Mouse (Mus musculus) heart, postnatal 4 days (tissue): ENCODE results near the gene Stra8. TPM values are rescaled to one million over a fixed set of nuclear protein-coding genes. Genes with fewer than 3 reads are reported as not detected.

Experiments
- DNase-seq: peaks from one replicate; pipeline ENCODE4 v3.0.0; 2021
- total RNA-seq, 2 experiments: library from RNA; stranded (reverse); gene quantifications; 2 replicates each; pipeline ENCODE4 v1.2.3; 2021

Gene Stra8
- total RNA-seq, 2 experiments from 2014 or later: not detected

DNA sequence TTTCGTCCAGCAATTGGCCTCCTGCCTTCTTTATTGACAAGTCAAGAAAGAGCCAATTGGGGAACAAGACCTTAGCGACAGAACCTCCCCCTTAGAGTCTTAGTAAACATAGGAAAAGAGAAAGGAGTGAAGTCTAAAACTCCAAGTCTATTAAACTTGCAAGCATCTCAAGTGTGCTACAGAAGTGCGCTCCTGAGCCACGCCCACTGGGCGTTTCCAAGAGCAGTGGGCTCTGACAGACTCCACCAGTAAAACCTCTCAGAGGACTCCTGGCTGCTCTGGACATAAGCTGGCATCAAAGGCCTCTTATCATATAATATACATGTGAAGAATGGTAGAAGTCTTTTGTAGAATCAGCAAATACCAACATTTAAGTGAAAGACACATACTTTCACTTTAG, 16.5 kb upstream of the Stra8 start:
- no peak for DNase-seq

DNA sequence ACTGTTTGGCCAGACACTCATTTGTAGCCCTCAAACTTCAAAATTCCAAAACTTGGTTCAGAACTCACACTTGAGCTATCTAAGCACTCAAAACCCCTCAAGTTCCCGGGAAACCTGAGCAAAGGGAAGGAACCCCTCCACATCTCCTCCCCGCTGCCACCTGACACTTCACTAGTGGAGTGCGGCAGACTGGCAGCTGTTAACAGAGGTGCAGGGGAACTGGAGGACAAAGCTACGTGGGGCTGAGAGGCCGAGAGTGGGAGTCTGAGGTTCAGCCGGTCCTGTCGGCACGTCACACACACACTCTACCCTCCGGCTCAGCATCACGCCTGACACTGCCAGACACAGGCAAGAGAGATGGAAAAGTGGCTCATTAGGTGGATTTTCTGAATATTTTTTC, 16.1 kb upstream of the Stra8 start:
- DNase-seq: no peak

DNA sequence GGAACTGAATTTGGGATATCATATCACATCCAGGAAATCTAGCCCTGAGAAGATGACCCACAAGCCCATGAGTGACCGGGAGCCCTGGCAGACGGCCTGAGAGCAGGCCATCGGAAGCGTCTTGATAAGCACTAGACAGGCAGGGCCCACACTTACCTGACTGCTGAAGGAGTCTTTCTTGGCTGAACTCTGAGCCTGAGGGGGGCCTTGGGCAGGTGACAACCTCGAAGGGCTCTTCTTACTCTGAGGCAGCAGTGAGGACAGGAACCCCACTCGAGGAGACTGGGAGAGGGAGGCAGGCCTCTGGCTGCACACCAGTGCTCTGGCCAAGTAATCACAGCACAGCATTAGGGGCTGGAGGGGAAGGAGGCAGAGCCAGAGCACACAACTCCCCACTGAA, 15.6 kb upstream of the Stra8 start:
- no peak for DNase-seq

DNA sequence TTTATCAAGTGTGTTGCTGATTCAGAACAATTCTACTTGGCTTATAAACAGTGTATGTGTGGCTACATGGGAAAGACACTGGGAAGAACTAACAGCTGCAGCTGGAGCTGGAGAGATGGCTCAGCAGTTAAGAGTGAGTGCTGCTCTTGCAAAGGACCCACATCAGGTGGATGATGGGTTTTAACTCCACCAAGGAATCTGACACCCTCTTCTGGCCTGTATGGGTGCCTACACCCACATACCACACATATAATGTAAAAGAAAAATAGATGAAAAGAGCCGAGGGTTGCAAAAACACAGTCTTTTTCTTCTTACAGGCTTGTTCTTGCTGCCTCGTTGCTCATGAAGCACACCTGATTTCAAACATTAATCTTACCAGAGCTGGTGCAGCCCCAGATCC, 13.8 kb upstream of the Stra8 start:
- DNase-seq: no peak

DNA sequence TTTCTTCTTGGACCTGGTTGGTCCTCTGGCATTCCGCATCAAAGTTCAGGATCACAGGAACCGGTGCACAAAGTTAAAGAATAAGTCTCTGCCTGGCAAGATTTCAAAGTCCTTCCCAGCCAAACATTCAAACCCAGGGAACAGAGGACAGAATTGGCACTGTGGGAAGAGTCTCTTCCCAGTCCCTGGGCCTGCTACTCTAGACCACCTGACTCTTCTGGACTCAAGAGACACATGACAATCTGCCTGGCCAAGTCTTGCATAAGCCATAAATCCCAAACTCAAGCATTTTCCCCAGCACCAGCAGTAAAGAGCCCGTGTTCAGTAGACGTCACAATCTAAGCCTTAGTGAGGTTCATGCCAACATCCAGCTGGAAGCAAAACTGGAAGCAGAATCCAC, 13.3 kb upstream of the Stra8 start:
- no peak for DNase-seq

DNA sequence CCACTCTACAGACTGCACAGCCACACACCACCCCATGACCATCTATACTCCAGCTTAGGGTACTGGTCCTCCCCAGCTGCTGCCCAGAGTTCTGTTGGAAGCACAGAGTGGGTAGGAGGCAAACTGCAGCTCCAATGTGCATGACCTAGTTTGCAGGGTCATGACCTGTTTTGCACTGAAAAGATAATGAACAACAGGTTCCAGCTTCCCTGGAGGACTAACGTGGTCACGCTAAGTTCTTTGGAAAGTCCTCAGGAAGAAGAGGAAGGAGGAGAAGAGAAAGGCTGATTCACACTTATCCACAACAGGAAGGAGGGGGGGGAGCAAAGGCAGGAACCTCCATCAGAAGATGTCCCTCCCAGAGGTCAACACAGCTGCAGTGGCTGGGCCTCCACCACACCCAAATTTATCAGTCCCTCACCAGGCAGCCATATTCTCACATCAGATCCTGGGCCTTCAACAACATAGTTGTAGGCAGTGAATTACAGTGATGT, 12.8 kb upstream of the Stra8 start:
- DNase-seq: no peak

DNA sequence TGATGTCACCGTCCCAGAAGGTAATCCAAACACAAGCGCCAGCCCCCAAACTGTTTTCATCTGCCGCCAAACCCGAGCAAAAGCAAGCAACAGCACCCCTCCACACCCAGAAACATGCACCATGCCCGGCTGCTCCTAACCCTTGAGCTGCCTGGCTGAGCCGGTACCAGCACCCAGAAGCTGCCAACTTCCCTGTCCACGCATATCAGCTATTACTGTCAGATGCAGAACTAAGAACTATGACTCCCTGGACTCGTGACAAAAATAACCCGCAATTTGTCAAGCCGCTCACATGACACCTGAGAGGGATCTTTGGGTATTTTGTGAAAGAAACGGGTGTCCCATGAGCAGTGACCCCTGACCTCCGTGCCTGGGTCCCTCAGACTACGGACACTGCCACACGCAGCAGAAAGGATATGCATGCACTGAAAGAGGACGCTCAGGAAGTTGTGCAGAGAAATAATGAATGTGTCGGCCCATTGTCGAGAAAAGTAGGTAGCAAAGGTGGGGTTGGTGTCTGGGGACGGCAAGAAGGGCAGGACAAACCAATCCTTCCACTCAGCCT, 12.2 kb upstream of the Stra8 start:
- DNase-seq: no peak

DNA sequence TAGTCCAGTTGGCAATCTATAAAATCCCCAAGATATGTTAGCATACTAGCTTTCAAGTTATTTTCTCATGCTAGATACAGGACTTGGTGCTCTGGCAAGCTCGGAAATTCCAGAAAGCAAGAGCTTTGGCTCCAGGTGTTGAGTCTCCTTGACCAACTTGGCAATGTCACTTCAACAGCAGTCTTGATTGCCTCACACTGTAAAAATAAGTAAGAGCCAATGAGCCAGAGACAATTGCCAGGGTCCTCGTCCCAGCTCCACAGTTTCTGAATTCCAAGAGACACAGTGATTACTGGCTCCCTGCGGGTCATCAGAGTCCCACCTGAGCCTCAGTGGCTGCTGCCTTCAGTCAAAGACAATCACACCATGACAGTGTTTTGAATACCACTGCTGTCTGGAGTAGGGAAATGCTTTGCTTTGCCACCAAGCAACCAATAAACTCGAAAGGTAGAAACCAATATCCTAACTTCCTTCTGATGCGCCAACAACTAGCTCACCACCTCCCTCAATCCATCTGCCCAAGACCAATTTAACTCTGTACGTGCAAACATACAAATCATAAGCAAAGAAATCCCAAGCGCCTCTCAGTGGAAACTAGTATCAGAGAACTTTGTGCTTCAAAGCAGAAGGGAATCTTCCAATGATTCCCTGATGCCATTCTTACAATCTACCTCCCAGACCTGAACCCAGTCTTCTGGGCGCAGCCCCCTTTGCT, 10.2 kb upstream of the Stra8 start:
- DNase-seq: no peak

DNA sequence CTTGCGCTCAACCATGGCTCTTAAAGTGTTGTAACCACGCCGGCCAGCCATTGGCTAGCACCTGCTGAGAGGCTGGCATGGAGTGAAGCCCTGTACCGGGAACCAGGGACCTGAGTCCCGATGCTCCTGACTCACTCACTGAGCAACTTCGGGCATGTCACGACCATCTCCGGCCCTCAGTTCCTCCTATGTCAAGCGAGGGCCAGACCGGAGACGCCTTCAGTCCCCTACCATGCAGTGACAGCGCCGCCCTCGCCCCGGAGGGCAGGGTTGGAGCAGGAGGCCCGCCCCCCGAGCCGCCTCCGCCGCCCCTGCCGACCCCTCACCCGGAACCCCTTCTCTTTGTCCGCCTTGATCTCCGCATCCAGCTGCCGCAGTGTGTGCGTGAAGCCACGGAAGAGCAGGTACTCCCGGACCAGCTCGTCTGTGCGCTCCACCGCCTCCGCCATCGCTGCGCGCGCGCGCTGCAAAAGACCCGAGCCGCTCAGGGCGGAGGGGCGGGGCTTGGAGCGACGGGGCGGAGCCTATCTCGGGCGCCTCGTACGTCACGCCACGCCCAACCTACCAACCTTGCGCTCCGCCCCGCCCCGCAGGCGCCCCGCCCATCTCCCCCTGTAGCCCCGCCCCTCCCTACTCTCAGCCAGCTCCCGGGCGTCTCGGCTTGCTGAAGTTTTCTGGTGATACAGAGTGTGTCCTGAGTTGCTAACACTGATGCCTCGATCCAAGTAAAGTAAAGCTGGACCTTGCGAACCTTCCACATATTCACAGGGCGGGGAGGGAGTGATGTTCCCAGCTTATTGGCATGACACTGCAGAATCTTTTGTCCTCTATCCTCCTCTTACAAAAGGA, 9.4 kb upstream of the Stra8 start, which contains the start of gene Wdr91:
Gene Wdr91, minus strand, starts transcription at position 506 of the 849 bp plus-strand sequence.
- peak; percentile 97 for DNase-seq

DNA sequence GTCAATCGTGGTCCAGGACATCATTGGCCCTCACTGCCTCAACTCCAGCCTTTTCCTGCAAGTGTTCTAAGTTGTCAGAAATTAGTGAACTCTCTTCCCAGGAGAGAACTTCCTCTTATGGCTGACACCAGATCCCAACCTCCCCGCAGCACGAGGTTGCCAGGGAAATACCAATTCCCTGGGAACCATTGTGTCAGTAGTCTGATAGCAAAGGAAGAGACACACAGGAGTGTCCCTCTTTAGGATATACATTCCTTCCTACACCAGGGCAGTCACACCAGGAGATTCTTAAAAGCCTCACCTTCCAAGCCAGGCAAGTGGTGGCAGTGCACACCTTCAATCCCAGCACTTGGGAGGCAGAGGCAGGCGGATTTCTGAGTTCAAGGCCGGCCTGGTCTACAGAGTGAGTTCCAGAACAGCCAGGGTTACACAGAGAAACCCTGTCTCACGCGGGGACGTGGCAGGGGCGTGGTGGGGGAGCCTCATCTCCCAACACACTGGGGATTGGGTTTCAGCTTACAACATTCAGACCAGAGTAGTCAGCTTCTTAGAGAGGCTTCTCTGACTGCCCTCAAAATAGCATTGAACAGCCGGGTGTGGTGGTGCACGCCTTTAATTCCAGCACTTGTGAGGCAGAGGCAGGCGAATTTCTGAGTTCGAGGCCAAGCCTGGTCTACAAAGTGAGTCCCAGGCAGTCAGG, 6.5 kb upstream of the Stra8 start:
- no peak for DNase-seq

DNA sequence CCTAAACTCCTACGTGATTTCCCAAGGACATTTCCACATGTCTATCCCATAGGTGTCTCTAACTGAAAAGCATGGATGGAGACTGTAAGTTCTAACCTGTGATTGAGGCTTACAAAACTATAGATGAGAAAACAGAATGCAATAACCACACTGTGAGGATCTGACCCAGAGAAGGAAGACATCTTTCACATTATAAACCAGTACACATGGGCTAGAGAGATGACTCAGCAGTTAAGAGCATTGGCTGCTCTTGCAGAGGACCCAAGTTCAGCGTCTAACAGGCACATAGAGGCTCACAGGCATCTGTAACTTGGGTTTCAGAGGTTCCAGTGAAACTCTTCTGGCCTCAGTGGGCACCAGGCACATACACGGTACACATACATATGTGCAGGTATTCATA, 5.5 kb upstream of the Stra8 start:
- DNase-seq: no peak

DNA sequence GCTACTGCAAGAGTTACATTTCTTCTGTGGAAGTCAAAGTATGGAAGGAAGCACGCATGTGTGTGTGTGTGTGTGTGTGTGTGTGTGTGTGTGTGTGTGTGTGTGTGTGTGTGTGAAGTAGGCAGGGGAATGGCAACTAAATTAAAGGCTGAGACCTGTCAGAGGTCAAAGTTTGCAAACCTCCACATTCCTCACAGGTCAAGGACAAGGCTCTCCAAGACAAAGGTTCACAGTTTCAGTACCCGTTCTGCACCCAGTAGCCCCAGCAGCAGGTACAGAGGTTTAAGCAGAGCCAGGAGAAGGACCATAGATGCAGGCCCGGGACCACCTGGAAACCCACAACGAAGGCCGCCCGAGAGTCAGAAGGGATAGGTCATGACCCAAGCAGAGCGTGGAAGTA, 817 bp upstream of the Stra8 start:
- DNase-seq: no peak

DNA sequence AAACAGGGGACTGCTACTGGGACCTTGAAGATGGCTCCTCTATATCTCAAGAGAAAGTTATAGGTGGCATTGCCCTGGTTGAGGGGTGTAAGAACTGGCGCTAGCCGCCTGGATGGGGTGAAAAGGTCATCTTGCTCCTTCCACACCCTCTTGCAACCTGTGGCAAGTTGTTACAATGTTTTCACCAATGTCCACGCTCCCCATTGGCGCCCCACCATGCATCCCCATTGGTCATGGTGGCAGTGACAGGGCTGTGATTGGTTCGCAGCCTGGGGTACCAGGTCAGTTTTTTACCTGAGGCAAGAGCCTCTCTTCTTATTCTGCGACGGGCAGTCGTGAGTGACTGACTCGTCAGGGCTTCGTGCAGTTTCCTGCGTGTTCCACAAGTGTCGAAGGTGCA, 668 bp downstream of the Stra8 start:
- no peak for DNase-seq

DNA sequence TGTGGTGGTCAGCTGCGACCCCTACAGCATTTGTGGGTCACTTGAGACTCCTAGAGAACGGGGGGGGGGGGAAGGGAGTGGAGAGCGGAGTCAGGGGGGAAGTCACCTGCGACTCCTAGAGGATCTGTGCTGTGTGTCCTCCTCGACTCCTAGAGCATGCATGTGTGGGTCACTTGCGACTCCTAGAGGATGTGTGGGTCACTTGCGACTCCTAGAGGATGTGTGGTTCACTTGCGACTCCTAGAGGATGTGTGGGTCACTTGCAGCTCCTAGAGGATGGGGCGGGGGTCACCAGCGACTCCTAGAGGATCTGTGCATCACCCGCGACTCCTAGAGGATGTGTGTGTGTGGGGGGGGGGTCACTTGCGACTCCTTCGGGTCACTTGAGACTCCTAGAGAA, 2.0 kb downstream of the Stra8 start:
- peak; percentile 79 for DNase-seq

DNA sequence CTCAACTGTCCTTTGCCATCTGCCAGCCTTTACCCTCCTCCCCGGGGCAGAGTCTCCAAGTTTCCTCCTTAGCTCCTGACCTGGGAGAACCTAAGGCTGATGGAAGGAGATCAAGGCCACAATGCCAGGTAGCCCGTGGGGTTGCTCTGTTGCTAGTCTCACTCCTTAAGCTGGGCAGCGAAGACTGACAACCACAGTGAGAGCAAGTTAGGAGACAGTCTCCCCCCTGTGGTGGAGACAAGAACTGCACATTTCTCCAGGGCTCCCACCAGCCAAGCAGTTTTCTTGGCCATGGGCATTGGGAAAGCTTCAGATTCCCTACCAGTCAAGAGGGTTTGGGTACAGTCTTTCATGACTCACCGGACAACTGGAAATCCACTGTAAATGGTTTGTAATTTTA, 7.2 kb downstream of the Stra8 start:
- peak; percentile 81 for DNase-seq

DNA sequence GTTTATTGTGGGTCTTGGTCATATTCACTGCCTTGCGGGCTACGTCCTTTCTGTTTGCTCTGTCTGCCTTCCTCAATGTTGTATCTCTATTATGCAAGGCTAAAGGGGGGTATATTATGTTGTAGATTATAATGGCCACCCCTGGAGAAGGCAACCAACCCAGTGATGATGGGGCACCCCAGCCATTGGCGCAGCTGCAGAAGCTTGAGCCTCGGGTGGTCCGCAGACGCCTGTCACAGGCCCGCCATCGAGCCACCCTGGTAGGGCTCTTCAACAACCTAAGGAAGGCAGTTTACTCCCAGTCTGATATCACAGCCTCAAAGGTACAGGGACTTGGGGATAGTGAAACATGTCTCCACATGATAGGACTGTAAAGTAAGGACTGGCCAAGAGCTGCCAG, 7.6 kb downstream of the Stra8 start:
- DNase-seq: no peak

DNA sequence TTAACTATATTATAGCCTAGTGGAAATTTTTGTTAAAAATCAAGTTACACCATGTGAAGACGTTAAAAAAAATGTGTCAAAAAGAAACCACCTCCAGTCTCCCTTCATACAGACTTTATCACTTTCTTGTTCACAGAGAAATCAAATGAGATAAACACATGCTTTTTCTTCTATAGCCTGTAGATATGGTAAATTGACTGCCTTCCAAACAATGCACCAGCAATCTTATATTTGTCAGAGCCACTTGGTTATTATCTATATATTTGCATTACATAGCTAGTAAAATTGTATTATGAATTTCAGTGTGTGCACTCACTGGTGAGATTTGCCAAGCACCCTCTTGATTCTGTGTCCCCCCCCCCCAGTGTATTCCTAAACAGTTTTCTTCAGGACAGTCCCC, 12.7 kb downstream of the Stra8 start:
- no peak for DNase-seq

DNA sequence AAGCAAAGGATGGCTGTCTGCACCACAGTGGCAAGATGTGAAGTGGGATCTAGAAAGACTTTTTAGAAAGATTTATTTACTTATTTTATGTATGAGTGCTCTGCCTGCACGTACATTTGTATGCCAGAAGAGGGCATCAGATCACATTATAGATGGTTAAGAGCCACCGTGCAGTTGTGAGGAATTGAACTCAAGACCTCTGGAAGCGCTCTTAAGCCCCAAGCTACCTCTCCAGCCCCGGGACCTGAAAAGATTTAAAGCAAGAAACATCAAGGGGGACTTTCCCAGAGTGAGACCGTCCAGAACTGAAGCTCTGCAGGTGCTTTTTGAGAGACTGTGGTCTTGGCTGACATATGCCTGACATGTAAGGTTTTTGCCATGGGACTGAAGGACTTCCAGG, 16.8 kb downstream of the Stra8 start:
- DNase-seq: no peak

DNA sequence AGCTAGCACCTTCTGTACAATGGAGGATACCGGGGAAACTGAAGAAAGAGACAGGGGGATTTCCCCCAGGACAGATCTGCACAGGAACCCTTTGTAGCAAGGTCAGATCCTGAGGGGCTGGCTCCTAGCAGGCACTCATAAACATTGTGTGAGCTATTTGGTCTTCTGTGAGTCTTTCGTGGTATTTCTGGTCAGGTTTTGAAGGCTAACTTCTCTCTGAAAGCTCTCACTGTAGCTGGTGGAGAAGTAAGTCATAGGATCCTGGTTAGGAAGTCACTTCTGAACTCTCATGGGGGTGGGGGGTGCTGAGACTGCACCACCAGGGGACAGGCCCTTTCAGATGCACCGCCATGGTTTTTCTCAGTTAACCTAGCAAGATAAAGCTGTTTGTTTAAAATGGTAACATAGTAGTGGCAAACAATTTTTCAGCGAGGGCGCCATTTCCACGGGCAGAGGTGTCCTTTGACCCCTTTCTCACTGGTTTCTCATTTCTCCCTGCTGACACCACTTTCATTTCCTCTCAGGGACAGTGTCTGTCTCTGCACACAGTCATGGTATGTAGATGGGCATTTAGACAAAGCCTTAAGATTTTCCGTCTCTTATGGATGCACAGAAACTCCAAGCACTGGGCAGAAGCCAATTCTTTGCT, 18.4 kb downstream of the Stra8 start:
- DNase-seq: no peak

DNA sequence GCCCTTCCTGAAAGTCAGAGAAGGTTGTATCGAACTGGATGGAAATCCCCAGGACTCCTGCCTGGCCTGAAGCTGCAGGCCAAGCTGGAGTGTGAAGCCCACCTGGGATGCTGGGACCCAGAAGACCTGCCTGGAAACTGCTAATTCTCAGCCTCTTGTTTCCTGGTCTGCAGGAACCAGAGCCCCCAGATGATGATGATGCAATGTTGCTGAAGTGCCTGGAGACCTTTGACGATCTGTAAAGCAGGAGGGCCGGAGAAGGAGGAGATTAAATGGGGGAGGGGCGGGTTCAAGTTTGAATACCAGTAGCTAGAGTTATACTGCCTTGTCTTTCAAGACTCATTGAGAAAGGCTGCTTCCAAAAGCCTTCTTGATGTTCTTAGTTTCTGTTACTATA, 19.0 kb downstream of the Stra8 start:
- DNase-seq: no peak

DNA sequence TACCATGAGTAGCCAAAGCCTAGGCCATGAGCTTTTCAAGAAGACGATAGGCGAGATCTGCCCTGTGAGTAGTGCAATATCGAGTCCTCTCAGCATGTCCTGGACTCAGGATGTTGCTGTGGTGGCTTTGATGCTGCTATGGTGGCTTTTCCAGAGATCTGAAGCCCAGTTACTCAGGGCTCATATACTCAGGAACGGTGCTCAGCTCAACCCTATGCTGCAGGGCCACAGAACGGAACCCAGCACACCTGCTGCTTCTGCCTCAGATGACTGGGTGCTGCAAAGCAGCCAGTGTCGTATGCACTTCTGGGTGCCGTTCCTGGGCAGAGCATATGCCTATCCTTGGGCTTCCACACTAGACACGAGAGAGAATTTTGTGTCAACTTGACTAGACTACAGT, 19.5 kb downstream of the Stra8 start:
- DNase-seq: no peak

DNA sequence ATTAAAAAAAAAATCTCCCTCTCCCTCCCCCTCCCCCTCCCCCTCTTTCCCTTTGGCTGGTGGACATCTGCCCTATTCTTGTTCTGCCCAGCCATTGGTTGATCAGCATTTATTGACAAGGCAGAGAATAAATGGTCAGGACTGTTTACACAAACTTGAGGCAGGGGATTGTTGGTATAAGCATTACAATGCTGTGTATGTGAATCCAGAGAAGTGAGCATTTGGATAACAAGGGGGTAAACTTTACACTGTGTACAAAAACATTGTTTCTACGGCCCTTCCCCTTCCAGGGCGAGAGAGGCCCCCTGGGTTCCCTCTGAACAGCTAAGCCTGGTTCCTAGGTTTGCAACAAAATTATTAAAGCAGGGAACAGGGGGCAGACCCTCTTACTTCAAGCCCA, 21.5 kb downstream of the Stra8 start:
- DNase-seq: no peak
